Mouse (Mus musculus): Measurements from ENCODE around the gene Eya4. TPM values are rescaled to one million over a fixed set of nuclear protein-coding genes. Genes with fewer than 3 reads are reported as not detected.

The Eya4 gene
- total and polyA plus RNA-seq, 3 experiments = 0.24 to 0.46 TPM; not detected in 1

DNA sequence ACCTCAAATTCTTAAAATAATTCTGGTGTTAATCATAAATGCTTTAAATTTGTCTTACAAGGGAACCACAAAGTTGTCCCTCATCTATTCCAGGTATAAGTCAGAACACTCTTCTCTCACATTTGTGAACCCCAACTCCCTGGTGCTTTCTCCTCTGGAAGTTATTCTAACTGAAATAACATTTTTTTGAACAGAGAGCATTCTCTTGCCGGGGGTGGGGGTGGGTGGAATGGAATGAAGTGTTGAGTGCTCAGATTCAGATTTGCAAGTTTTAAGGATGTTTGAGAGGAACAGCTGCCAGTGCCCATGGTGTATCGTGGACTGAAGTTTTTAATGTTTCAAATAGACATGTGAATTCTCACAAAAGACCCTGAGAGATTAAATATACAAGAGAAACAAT lies 230.1 kb downstream of the Eya4 start:
- Histone ChIP-seq H3K9me3 (replicated peaks; ENCODE audit: insufficient read depth, low read length) (no peaks in the 10 kb centered on the region), H3K36me3 (ENCODE audit: control insufficient read depth in 1 of 2, insufficient read depth in 2 of 2, low read length in 2 of 2) (no peaks in the 10 kb centered on the region), H3K27me3 (ENCODE audit: control insufficient read depth in 1 of 2, insufficient read depth in 2 of 2, low read length in 2 of 2) (no peaks in the 10 kb centered on the region; a peak in 4 of 4 replicates), H3K4me1 (ENCODE audit: control insufficient read depth in 1 of 2, insufficient read depth in 2 of 2, low read length in 2 of 2) (no peaks in the 10 kb centered on the region; a peak in 1 of 4 replicates), H3K27ac (ENCODE audit: control insufficient read depth, low read depth, low read length) (no peak overlapping the region), H3K9ac (ENCODE audit: control insufficient read depth, low read depth, low read length, poor library complexity, severe bottlenecking) (no peak overlapping the region), H3K79me2 (ENCODE audit: control insufficient read depth, insufficient read depth, low read length, poor library complexity) (no peaks in the 10 kb centered on the region), H3K4me3 (ENCODE audit: control insufficient read depth in 1 of 2, insufficient read depth in 1 of 2, low read depth in 2 of 2, low read length in 2 of 2) (no peak overlapping the region)
- TF ChIP-seq RCOR1 (IDR thresholded peaks at IDR 0.05; ENCODE audit: low read depth, low read length) = no peak
- no peak for TF ChIP-seq JUND (IDR thresholded peaks at IDR 0.05; ENCODE audit: low read depth, low read length)
- TF ChIP-seq MXI1 (IDR thresholded peaks at IDR 0.05; ENCODE audit: low read depth, low read length) = no peak
- TF ChIP-seq TBP (IDR thresholded peaks at IDR 0.05; ENCODE audit: low read depth, low read length) = no peak
- no peak for TF ChIP-seq KAT2A (conservative IDR thresholded peaks at IDR 0.05; ENCODE audit: low read depth, low read length)
- no peak for TF ChIP-seq MYC (IDR thresholded peaks at IDR 0.05; ENCODE audit: low read depth, low read length)
- TF ChIP-seq HCFC1 (IDR thresholded peaks at IDR 0.05; ENCODE audit: low read depth, low read length) = no peak
- no peak for TF ChIP-seq POLR2A (IDR thresholded peaks at IDR 0.05; ENCODE audit: control insufficient read depth in 1 of 2, insufficient read depth in 1 of 2, low read depth in 1 of 2, low read length in 2 of 2, poor library complexity in 1 of 2)
- no peak for TF ChIP-seq POLR2AphosphoS2 (IDR thresholded peaks at IDR 0.05; ENCODE audit: low read length)
- TF ChIP-seq MAZ (IDR thresholded peaks at IDR 0.05; ENCODE audit: low read depth, low read length) = no peak
- no peak for TF ChIP-seq ZMIZ1 (IDR thresholded peaks at IDR 0.05; ENCODE audit: low read depth, low read length)
- no peak for DNase-seq (ENCODE audit: low read depth, low spot score)

- Histone ChIP-seq H3K27ac (ENCODE audit: control insufficient read depth, low read depth, low read length) (peak overlapping the region; percentile 70), H3K27me3 (ENCODE audit: control insufficient read depth in 1 of 2, insufficient read depth in 2 of 2, low read length in 2 of 2) (no peaks in the 10 kb centered on the region; a peak in 4 of 4 replicates), H3K36me3 (ENCODE audit: control insufficient read depth in 1 of 2, insufficient read depth in 2 of 2, low read length in 2 of 2) (no peaks in the 10 kb centered on the region), H3K4me3 (ENCODE audit: control insufficient read depth in 1 of 2, insufficient read depth in 1 of 2, low read depth in 2 of 2, low read length in 2 of 2) (peak overlapping the region; percentile 47 to 52), H3K9me3 (replicated peaks; ENCODE audit: insufficient read depth, low read length) (no peaks in the 10 kb centered on the region), H3K79me2 (ENCODE audit: control insufficient read depth, insufficient read depth, low read length, poor library complexity) (no peaks in the 10 kb centered on the region), H3K4me1 (ENCODE audit: control insufficient read depth in 1 of 2, insufficient read depth in 2 of 2, low read length in 2 of 2) (peaks cover 0 to 2% of the 10 kb centered on the region in 2 experiments; a peak in 3 of 4 replicates), H3K9ac (ENCODE audit: control insufficient read depth, low read depth, low read length, poor library complexity, severe bottlenecking) (peak overlapping the region; percentile 45)
- TF ChIP-seq USF2 (IDR thresholded peaks at IDR 0.05; ENCODE audit: borderline replicate concordance in 1 of 2, insufficient read depth in 1 of 2, low read depth in 1 of 2, low read length in 2 of 2) (no peak), NELFE (IDR thresholded peaks at IDR 0.05; ENCODE audit: low read depth, low read length) (no peak), CTCF (IDR thresholded peaks at IDR 0.05 in 2 of 3, conservative IDR thresholded peaks at IDR 0.05 in 1 of 3; ENCODE audit: control insufficient read depth in 1 of 3, insufficient read depth in 1 of 3, low read depth in 2 of 3, low read length in 3 of 3, poor library complexity in 1 of 3, severe bottlenecking in 1 of 3) (peak; percentile 86 to 97 (median 94)), GATA1 (IDR thresholded peaks at IDR 0.05; ENCODE audit: low read depth, low read length) (no peak), SMC3 (IDR thresholded peaks at IDR 0.05; ENCODE audit: low read depth, low read length) (peak; percentile 94), ZC3H11A (IDR thresholded peaks at IDR 0.05; ENCODE audit: low read depth, low read length) (peak; percentile 78), MAX (IDR thresholded peaks at IDR 0.05; ENCODE audit: low read length) (no peak), MAZ (IDR thresholded peaks at IDR 0.05; ENCODE audit: low read depth, low read length) (no peak), RAD21 (IDR thresholded peaks at IDR 0.05; ENCODE audit: low read depth, low read length) (peak; percentile 89), TBP (IDR thresholded peaks at IDR 0.05; ENCODE audit: low read depth, low read length) (0 out of 2 replicates have a peak, but pooled peaks have one; percentile 37)
- peak; percentile 87 for DNase-seq (ENCODE audit: low read depth, low spot score)
Measured at GRCm38 (mm10) chr10:23116786-23117410, 233.7 kb downstream of the Eya4 start.
